ENCODE assay signal across 8 mouse cellular contexts in the genomic region with DNA sequence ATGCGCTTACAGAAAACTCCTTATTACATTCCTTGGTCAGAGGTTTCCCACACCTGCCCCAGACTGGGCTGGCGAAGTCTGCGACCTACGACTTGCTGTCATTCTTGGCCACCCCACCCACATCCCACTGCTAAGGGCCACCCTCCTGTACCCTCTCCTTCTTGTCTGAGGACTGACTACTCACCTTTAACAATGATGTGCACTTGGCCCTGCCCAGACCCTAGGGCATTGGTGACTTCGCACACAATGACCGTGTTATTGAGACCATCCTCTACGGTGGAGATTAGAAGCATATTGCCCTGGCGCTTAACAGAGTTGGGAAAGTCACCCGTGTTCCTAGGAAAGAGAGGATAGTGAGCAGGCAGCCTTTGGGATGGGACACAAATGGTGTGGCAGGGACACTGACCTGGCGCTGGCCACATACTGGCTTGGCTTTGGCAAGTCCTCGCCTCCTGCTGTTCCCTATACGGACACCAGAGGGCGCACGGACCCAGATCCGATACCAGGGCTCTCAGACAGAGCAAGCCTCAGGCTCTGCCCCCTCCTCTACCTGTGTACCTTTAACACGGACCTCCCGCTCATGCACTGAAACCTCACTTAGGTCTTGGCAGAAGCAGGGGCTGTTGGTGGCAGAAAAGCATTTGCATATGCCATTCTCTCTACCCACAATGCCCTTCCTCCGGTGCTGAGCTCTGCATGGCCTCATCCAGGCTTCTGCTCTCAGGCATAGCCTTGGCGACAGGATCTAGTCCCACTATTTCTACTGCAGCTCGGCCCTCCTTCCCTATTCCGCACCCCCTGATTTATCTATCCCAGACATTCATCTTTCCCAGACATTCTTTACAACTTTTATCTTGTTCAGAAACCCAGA. TPM values are rescaled to one million over a fixed set of nuclear protein-coding genes. Genes with fewer than 3 reads are reported as not detected.
DNase-seq lines count a peak whose midpoint lies in the region; ATAC-seq and TF ChIP-seq lines count a peak whose summit lies in the region.

No protein-coding gene starts in this region.

- 49% methylated on average over 21 of the region's 21 CpGs for WGBS in bone marrow, adult 2 months
- 47% methylated on average over 21 of the region's 21 CpGs for WGBS in heart, embryonic 15.5 days
- WGBS in liver, embryonic 13.5 days (ENCODE audit: insufficient replicate concordance), result 44% methylated on average over 21 of the region's 21 CpGs
- WGBS in neural tube, embryonic 12.5 days, result 51% methylated on average over 21 of the region's 21 CpGs

- peak; percentile 94 for TF ChIP-seq CTCF in bone marrow, adult 2 months (IDR thresholded peaks at IDR 0.05; ENCODE audit: control insufficient read depth, insufficient read depth, low read length)
- TF ChIP-seq CTCF in embryonic fibroblast, embryonic 13.5 days (IDR thresholded peaks at IDR 0.05; ENCODE audit: borderline replicate concordance, insufficient read depth, low read length), result peak; percentile 66; the same call in 1 of the 2 replicates
- TF ChIP-seq CTCF in testis, adult 2 months (IDR thresholded peaks at IDR 0.05; ENCODE audit: control insufficient read depth, insufficient read depth, insufficient replicate concordance, low read depth, low read length), result peak; percentile 94

- peaks cover 49% of the 10 kb centered on the region for H3K36me3 ChIP-seq in heart, embryonic 15.5 days
- H3K36me3 ChIP-seq in liver, embryonic 13.5 days, result peaks cover 15% of the 10 kb centered on the region
- H3K36me3 ChIP-seq in neural tube, embryonic 12.5 days, result peaks cover 13% of the 10 kb centered on the region; the same call in 1 of the 2 replicates
- H3K36me3 ChIP-seq in testis, adult 2 months (ENCODE audit: control insufficient read depth, insufficient read depth, low read length), result no peaks in the 10 kb centered on the region

- H3K4me3 ChIP-seq in bone marrow, adult 2 months (replicated peaks; ENCODE audit: control insufficient read depth, low read depth, low read length), result no peak overlapping the region
- H3K4me3 ChIP-seq in embryonic fibroblast, embryonic 13.5 days (ENCODE audit: insufficient read depth, low read length), result no peak overlapping the region
- H3K4me3 ChIP-seq in heart, embryonic 15.5 days, result no peak overlapping the region
- H3K4me3 ChIP-seq in liver, embryonic 13.5 days (replicated peaks), result no peak overlapping the region
- no peak overlapping the region for H3K4me3 ChIP-seq in neural tube, embryonic 12.5 days
- H3K4me3 ChIP-seq in testis, adult 2 months (ENCODE audit: control insufficient read depth, low read depth, low read length), result no peak overlapping the region

- no peak overlapping the region for H3K27ac ChIP-seq in bone marrow, adult 2 months (ENCODE audit: control insufficient read depth, insufficient read depth, low read depth, low read length, poor library complexity)
- H3K27ac ChIP-seq in embryonic fibroblast, embryonic 13.5 days (ENCODE audit: insufficient read depth, low read length), result peak overlapping the region; percentile 45
- no peak overlapping the region for H3K27ac ChIP-seq in heart, embryonic 15.5 days
- no peak overlapping the region for H3K27ac ChIP-seq in liver, embryonic 13.5 days
- H3K27ac ChIP-seq in neural tube, embryonic 12.5 days, result no peak overlapping the region
- H3K27ac ChIP-seq in testis, adult 2 months (ENCODE audit: control insufficient read depth, insufficient read depth, low read depth, low read length), result no peak overlapping the region

- peak; percentile 77 for DNase-seq in CD4-positive helper T cell, adult 2 months (ENCODE audit: low read depth, low spot score)
- peak; percentile 91 for DNase-seq in kidney, postnatal 10 days
- peak; percentile 12 for DNase-seq in liver, embryonic 13.5 days

- ATAC-seq in heart, embryonic 15.5 days (replicated peaks; ENCODE audit: insufficient number of reproducible peaks, insufficient read depth, low FRiP score, low read depth), result peak; percentile 32; the same call in 1 of the 2 replicates
- peak; percentile 34; the same call in 1 of the 2 replicates for ATAC-seq in liver, embryonic 13.5 days (ENCODE audit: low read depth)
- peak; percentile 80 for ATAC-seq in neural tube, embryonic 12.5 days (ENCODE audit: low FRiP score, low read depth)

- H3K4me2 ChIP-seq in heart, embryonic 15.5 days, result no peak overlapping the region
- no peak overlapping the region for H3K4me2 ChIP-seq in liver, embryonic 13.5 days
- no peak overlapping the region for H3K4me2 ChIP-seq in neural tube, embryonic 12.5 days (replicated peaks)

- no peaks in the 10 kb centered on the region for H3K4me1 ChIP-seq in bone marrow, adult 2 months (ENCODE audit: control insufficient read depth, insufficient read depth, low read length)
- H3K4me1 ChIP-seq in embryonic fibroblast, embryonic 13.5 days (ENCODE audit: control insufficient read depth, insufficient read depth, low read length), result no peaks in the 10 kb centered on the region
- no peaks in the 10 kb centered on the region for H3K4me1 ChIP-seq in heart, embryonic 15.5 days (replicated peaks)
- H3K4me1 ChIP-seq in liver, embryonic 13.5 days (replicated peaks), result no peaks in the 10 kb centered on the region
- no peaks in the 10 kb centered on the region for H3K4me1 ChIP-seq in neural tube, embryonic 12.5 days
- H3K4me1 ChIP-seq in testis, adult 2 months (ENCODE audit: control insufficient read depth, insufficient read depth, low read length), result no peaks in the 10 kb centered on the region

- no peaks in the 10 kb centered on the region for H3K9me3 ChIP-seq in heart, embryonic 15.5 days (replicated peaks)
- H3K9me3 ChIP-seq in liver, embryonic 13.5 days (replicated peaks), result no peaks in the 10 kb centered on the region
- peaks cover 6% of the 10 kb centered on the region; the same call in 1 of the 2 replicates for H3K9me3 ChIP-seq in neural tube, embryonic 12.5 days

- H3K9ac ChIP-seq in heart, embryonic 15.5 days, result no peak overlapping the region
- no peak overlapping the region for H3K9ac ChIP-seq in liver, embryonic 13.5 days
- H3K9ac ChIP-seq in neural tube, embryonic 12.5 days, result no peak overlapping the region

- H3K27me3 ChIP-seq in heart, embryonic 15.5 days, result no peaks in the 10 kb centered on the region
- no peaks in the 10 kb centered on the region for H3K27me3 ChIP-seq in liver, embryonic 13.5 days
- no peaks in the 10 kb centered on the region for H3K27me3 ChIP-seq in neural tube, embryonic 12.5 days (replicated peaks)
- no peaks in the 10 kb centered on the region for H3K27me3 ChIP-seq in testis, adult 2 months (ENCODE audit: control insufficient read depth, insufficient read depth, low read length)

- no peak for TF ChIP-seq POLR2A in bone marrow, adult 2 months (IDR thresholded peaks at IDR 0.05; ENCODE audit: borderline replicate concordance, control insufficient read depth, low read depth, low read length)
- no peak for TF ChIP-seq POLR2A in embryonic fibroblast, embryonic 13.5 days (IDR thresholded peaks at IDR 0.05; ENCODE audit: low read depth, low read length)
- no peak for TF ChIP-seq POLR2A in testis, adult 2 months (IDR thresholded peaks at IDR 0.05; ENCODE audit: control insufficient read depth, low read depth, low read length)

RNA-seq across cellular contexts. Expression of a gene that starts 10.3 kb away (rescaled TPM):
- polyA plus RNA-seq in bone marrow, adult 2 months (2011; ENCODE audit: insufficient read depth, insufficient read length, low replicate concordance, missing spikeins), result 2.6 and 4.7 TPM in 2 replicates
- 54.1 and 65.0 TPM in 2 replicates for polyA plus RNA-seq in embryonic fibroblast, embryonic 13.5 days (2011; ENCODE audit: insufficient read length, low read depth, missing spikeins)
- polyA plus RNA-seq in heart, embryonic 15.5 days (2015; fragmentation: Nextera tagmentation; extraction: Ambion mirVana), result 15.2 and 16.1 TPM in 2 replicates
- 1.9 and 2.2 TPM in 2 replicates for polyA plus RNA-seq in liver, embryonic 13.5 days (2015; fragmentation: Nextera tagmentation; extraction: Ambion mirVana)
- 5.9 and 6.8 TPM in 2 replicates for polyA plus RNA-seq in neural tube, embryonic 12.5 days (2016; fragmentation: Nextera tagmentation; extraction: Ambion mirVana)
- polyA plus RNA-seq in testis, adult 2 months (2012; rRNA removed), result 5.5 and 6.1 TPM in 2 replicates

RNA-seq across cellular contexts. Expression of a gene that starts 22.9 kb away (rescaled TPM):
- not detected in 2 replicates for polyA plus RNA-seq in bone marrow, adult 2 months (2011; ENCODE audit: insufficient read depth, insufficient read length, low replicate concordance, missing spikeins)
- polyA plus RNA-seq in embryonic fibroblast, embryonic 13.5 days (2011; ENCODE audit: insufficient read length, low read depth, missing spikeins), result not detected in 2 replicates
- polyA plus RNA-seq in heart, embryonic 15.5 days (2015; fragmentation: Nextera tagmentation; extraction: Ambion mirVana), result not detected in 2 replicates
- not detected in 2 replicates for polyA plus RNA-seq in liver, embryonic 13.5 days (2015; fragmentation: Nextera tagmentation; extraction: Ambion mirVana)
- not detected in 2 replicates for polyA plus RNA-seq in neural tube, embryonic 12.5 days (2016; fragmentation: Nextera tagmentation; extraction: Ambion mirVana)
- polyA plus RNA-seq in testis, adult 2 months (2012; rRNA removed), result not detected in 2 replicates

RNA-seq across cellular contexts. Expression of a gene that starts 39.9 kb away (rescaled TPM):
- polyA plus RNA-seq in bone marrow, adult 2 months (2011; ENCODE audit: insufficient read depth, insufficient read length, low replicate concordance, missing spikeins), result 0.52 TPM in 1 of 2 replicates, not detected in the other
- not detected in 2 replicates for polyA plus RNA-seq in embryonic fibroblast, embryonic 13.5 days (2011; ENCODE audit: insufficient read length, low read depth, missing spikeins)
- 1.5 and 1.7 TPM in 2 replicates for polyA plus RNA-seq in heart, embryonic 15.5 days (2015; fragmentation: Nextera tagmentation; extraction: Ambion mirVana)
- 0.20 and 0.35 TPM in 2 replicates for polyA plus RNA-seq in liver, embryonic 13.5 days (2015; fragmentation: Nextera tagmentation; extraction: Ambion mirVana)
- 0.14 TPM in 1 of 2 replicates, not detected in the other for polyA plus RNA-seq in neural tube, embryonic 12.5 days (2016; fragmentation: Nextera tagmentation; extraction: Ambion mirVana)
- polyA plus RNA-seq in testis, adult 2 months (2012; rRNA removed), result 0.30 and 0.36 TPM in 2 replicates

RNA-seq across cellular contexts. Expression of a gene that starts 49.6 kb away (rescaled TPM):
- 3.8 and 8.2 TPM in 2 replicates for polyA plus RNA-seq in bone marrow, adult 2 months (2011; ENCODE audit: insufficient read depth, insufficient read length, low replicate concordance, missing spikeins)
- not detected in 2 replicates for polyA plus RNA-seq in embryonic fibroblast, embryonic 13.5 days (2011; ENCODE audit: insufficient read length, low read depth, missing spikeins)
- not detected in 2 replicates for polyA plus RNA-seq in heart, embryonic 15.5 days (2015; fragmentation: Nextera tagmentation; extraction: Ambion mirVana)
- not detected in 2 replicates for polyA plus RNA-seq in liver, embryonic 13.5 days (2015; fragmentation: Nextera tagmentation; extraction: Ambion mirVana)
- polyA plus RNA-seq in neural tube, embryonic 12.5 days (2016; fragmentation: Nextera tagmentation; extraction: Ambion mirVana), result not detected in 2 replicates
- 0.32 and 0.37 TPM in 2 replicates for polyA plus RNA-seq in testis, adult 2 months (2012; rRNA removed)

RNA-seq across cellular contexts. Expression of a gene that starts 54.6 kb away (rescaled TPM):
- 1.0 TPM in 2 replicates for polyA plus RNA-seq in bone marrow, adult 2 months (2011; ENCODE audit: insufficient read depth, insufficient read length, low replicate concordance, missing spikeins)
- polyA plus RNA-seq in embryonic fibroblast, embryonic 13.5 days (2011; ENCODE audit: insufficient read length, low read depth, missing spikeins), result not detected in 2 replicates
- not detected in 2 replicates for polyA plus RNA-seq in heart, embryonic 15.5 days (2015; fragmentation: Nextera tagmentation; extraction: Ambion mirVana)
- polyA plus RNA-seq in liver, embryonic 13.5 days (2015; fragmentation: Nextera tagmentation; extraction: Ambion mirVana), result not detected in 2 replicates
- polyA plus RNA-seq in neural tube, embryonic 12.5 days (2016; fragmentation: Nextera tagmentation; extraction: Ambion mirVana), result not detected in 2 replicates
- polyA plus RNA-seq in testis, adult 2 months (2012; rRNA removed), result 1.6 and 1.7 TPM in 2 replicates

Comparison
In these comparisons a context has a peak if more than half of its experiments do, and no peak if none do; other contexts are left out.
1. DNase-seq: peak in every context shown above with its lines; median percentile 91 in kidney, postnatal 10 days; 77 in CD4-positive helper T cell, adult 2 months; 12 in liver, embryonic 13.5 days.